Mouse (Mus musculus) layer of hippocampus, adult 8-10 months (tissue): Measurements from ENCODE around the gene Grin2b. TPM values are rescaled to one million over a fixed set of nuclear protein-coding genes. Genes with fewer than 3 reads are reported as not detected.

ENCODE experiments used
- DNase-seq, 2 experiments: peaks; one replicate each; pipeline ENCODE4 v3.0.0; 2022; ENCODE audit warnings: low spot score in 2 of 2
- total RNA-seq, 4 experiments: library from RNA; stranded (reverse); gene quantifications; 2 replicates each; pipeline ENCODE4 v1.2.4; 2022

Grin2b gene
- total RNA-seq, 4 experiments from 2014 or later = 262 to 321 (median 293) TPM

GRCm38 (mm10) chr6:136010290-136011037 is 162.8 kb downstream of the Grin2b start:
- no peak for DNase-seq

DNA sequence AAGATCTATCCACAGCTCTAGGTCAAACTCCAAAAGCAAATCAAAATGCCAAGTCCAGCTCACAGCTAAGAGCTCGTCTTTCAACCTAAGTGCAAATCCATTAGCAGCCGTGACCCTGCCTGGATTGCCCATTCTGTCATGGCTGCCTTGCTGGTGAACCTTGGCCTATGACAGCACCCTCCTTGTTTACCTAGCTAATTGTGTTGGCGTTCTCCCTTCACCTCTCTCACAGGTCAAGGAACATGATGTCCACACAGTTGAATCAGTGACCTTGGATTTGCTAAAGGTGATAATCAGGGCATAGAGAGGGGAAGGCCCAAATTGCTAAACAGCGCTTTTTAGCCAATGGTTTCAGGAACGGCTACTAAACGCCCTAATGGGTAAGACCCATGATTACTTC is 165.2 kb downstream of the Grin2b start:
- no peak for DNase-seq

- no peak for DNase-seq
Observed at GRCm38 (mm10) chr6:135994691-135995090, 178.6 kb downstream of the Grin2b start.

DNA sequence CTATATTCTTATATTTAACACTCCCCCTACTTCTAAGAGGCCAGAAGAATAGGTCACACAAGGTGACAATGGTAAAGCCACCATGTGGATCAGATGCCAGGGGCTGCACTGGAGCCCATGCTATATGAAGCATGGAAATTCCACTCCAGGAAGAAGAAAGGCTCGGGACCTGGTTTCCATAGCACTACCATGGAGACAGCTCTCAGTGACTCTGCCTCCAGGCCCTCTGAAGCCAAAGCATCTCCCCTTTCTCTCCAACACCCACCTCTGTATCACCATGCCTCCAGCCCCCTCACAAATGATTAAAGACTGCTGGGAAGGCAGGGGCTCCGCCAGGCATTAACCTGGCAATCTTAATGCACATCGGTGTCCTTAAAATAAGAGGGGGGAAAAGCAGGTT is 179.4 kb downstream of the Grin2b start:
- DNase-seq = no peak

GRCm38 (mm10) chr6:135993378-135993777 is 179.9 kb downstream of the Grin2b start:
- no peak for DNase-seq

GRCm38 (mm10) chr6:135976106-135976505 is 197.2 kb downstream of the Grin2b start:
- DNase-seq = no peak

DNA sequence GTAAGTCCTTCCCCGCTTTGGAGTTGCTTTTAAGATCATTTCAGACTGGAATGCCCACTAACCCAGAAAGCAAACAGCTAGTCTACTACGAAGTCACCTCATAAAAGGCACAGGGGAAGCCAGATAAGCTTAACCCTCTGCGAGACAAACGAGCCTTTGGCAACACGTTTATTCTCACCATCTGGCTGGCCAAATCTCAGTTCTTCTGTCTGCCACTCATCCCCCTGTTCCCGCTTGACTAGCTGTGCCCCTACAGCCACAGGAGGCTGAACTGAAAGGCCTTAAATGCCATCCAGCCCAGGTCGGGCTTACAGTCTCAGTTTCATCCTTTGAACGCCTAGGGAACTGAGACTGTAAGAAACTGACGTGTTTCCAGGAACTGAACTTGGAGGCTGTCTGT is 200.8 kb downstream of the Grin2b start:
- DNase-seq = no peak

GRCm38 (mm10) chr6:135971481-135971880 is 201.8 kb downstream of the Grin2b start:
- DNase-seq = no peak

DNA sequence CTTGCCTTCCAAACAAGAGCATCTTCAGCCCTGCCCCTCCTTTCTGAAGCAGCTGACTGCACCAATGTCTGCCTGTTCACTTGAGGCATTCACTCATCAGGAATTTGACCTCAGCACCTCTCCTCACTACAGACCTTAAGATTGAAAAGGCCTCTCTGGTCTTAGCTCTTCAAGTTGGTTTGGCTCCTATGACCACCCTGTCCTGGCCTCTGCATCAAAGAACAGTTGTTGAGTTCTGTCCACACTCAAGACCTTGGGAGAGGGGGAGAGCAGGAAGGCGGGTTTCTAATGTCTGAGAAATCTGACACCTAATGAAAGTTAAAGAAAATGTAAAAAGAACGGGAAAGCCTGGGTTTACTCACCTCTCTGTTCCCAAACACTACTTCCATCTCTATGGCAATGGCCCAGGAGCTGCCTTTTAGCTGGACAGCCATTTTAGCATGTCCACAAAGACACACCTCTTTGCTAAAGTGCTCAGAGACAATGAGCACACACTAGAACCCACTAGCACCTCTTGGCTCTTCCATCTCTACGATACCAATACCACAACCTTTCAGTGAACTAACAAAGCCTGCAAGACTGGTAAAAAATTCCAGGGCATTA is 202.5 kb downstream of the Grin2b start:
- no peak for DNase-seq

DNA sequence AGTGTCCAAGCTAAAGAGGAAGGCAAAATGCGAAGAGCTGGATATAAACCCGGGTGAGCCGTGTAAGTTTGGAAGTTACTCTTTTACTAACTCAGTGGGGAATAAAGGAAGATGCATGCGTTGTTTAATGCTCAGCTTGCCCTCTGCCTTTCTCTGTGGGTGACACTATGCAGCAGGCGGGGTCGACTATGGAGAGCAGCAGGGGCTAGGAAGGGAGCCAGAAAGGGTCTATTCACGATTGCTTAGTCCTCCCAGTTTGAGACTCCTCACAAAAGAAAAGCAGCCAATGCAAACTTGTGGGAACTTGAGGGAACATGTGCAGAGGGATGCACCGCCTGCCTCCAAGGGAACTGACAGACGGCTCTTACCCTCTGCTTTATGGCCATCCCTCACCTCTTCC is 211.5 kb downstream of the Grin2b start:
- DNase-seq = no peak

- no peak for DNase-seq
Observed at GRCm38 (mm10) chr6:135959629-135960028, 213.7 kb downstream of the Grin2b start.

DNA sequence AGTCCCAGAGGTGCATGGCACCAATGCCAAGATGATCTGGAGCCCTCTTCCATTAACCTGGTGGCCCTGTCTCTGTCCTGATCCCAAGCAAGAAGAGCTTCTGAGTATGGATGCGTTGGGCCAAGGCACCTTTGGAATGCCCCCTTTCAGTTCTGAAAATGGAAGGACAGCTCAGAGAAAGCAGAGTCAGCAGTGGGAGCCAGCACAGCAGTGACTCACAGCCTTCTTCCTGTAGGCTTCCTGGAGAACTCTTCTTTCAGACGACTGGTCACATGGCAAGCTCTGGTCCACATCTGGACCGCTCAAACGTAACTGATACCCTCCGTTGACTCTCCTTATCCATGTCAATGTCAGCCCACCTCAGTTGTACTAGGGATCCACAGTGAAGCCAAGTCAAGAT is 221.6 kb downstream of the Grin2b start:
- DNase-seq = no peak

GRCm38 (mm10) chr6:135945511-135945910 is 227.8 kb downstream of the Grin2b start:
- DNase-seq = no peak

GRCm38 (mm10) chr6:135944358-135944757 is 229.0 kb downstream of the Grin2b start:
- no peak for DNase-seq

DNA sequence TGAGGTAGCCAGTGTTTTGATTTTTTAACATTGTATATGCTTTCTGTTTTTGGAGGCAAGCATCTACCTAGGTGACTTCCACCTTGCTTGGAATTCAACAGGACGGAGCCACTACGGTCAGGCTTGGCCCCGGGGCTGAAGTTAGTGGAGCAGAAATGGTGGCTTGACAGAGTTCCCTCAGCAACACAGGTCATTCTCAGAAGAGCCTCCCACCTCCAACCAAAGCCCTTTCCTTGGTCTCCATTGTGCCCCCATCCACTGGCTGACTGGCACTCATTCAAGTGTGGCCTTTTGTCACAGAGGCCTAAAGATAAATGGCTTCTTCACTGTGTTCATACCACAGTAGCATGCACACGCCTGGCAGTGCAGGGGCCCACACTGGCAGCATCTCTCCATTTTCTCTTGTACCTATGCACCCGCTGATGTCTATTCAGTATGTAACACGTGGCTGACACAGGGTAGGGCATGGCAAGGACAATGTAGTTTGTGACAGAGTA is 230.1 kb downstream of the Grin2b start:
- no peak for DNase-seq

GRCm38 (mm10) chr6:135932924-135933323 is 240.4 kb downstream of the Grin2b start:
- no peak for DNase-seq

GRCm38 (mm10) chr6:135932400-135932920 is 240.9 kb downstream of the Grin2b start:
- no peak for DNase-seq

DNA sequence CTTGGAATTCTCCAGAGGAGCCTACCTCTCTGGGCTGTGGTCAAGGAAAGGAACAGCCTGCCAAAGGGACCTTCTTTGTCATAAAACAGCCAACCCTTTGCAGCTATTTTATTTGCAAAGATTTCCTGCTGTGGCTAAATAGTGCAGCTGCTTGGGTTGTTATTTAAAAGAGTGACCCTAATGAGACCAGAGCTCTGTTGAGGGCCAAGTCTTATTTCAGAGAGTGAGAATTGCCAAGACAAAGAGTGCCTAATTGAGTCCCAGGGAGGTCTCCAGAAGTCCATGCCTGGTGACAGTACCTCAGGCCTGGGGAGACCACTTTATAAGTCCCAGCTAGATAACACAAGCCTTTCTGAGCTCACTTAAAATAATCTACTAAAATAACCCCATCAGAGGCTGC is 255.6 kb downstream of the Grin2b start:
- peak in 1 of 2 experiments; percentile 52 for DNase-seq

DNA sequence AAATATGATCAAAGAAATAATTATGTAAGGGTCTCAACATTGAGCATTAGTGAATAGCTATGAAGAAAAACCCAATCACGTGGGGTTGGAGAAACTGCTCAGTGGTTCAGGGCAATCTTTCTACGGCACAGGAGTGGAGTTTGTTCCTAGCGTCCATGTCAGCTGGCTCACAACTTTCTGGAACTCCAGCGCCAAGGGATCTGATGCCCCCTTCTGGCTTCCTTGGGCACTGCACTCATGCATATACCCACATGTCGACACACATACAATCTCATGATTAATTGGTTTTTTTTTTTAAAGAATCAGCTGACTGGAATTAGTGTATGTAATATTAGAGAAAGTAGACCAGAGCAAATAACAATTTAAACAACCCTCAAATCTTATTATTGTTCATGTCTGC is 258.7 kb downstream of the Grin2b start:
- no peak for DNase-seq

- DNase-seq = no peak
Observed at GRCm38 (mm10) chr6:135912114-135912513, 261.2 kb downstream of the Grin2b start.

DNA sequence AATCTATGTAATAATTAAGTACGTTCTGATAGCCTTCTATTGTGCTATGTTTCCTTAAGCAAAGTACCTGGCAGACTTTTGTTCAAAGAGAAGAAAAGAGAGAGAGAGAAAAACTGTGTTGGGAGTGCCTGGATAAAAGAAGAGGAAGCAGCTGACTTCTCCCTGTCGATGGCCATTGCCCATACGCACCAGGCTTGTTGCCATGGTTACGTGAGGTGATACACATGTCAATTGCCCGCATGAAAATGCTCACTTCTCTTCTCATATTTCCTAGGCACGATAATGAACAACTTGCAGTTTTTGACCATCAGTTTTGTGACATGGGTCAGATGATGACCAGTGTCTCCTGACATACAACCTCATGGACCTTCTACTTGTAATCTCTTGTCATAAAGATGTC is 262.2 kb downstream of the Grin2b start:
- DNase-seq = no peak

- DNase-seq = peak; percentile 88
Observed at GRCm38 (mm10) chr6:135907540-135908320, 265.6 kb downstream of the Grin2b start.
